Mouse (Mus musculus): ENCODE measurements at regions not wholly inside any gene's neighbourhood (a gene's known extent, or its start where the extent isn't known, plus 50 kb on each side); places are given as distances from the start of the nearest gene placed in this dataset.
A peak's percentile ranks its signal among the peaks of the same experiment; 100 is the strongest.

DNA sequence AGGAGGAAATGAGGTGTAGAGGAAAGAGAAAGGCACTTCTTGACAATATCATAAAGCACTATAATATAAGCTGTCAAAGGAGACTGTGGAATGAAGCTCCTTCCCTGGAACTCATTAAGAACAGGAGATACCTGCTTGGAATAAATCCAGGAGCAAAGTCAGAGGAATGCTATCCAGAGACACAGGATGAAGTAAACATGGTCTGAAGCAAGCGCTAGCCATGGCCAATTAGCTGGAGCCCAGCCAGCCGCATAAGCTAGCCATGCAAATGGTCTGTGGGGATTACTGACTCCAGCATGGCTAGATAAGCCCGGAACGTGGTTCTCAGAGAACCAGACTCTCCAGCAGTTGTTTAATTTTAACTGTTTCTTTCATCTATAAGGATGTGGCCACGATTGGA, 54.9 kb upstream of the Gpc3 start:
- no peak for ATAC-seq (ENCODE audit: poor library complexity, severe bottlenecking)

DNA sequence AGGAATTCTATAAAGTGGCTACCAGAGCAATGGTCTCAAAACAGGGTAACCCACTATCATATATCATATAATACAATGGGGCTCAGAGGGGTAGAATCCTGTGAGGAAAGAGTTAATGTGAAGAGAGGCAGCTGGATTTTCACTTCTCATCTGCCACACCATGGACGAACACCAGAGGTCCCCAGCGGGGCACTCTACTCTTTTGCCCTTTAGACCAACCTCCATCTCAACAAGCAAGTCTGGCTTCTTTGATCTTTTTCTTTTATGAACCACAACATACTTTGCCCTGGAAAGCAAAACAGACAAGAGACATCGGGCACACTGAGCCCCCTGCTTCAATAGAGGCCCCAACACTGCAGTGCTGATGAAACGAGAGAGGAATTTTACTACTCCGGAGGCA, 65.3 kb upstream of the Gpc3 start:
- peak; percentile 47; the same call in 1 of the 2 replicates for ATAC-seq (ENCODE audit: poor library complexity, severe bottlenecking)

DNA sequence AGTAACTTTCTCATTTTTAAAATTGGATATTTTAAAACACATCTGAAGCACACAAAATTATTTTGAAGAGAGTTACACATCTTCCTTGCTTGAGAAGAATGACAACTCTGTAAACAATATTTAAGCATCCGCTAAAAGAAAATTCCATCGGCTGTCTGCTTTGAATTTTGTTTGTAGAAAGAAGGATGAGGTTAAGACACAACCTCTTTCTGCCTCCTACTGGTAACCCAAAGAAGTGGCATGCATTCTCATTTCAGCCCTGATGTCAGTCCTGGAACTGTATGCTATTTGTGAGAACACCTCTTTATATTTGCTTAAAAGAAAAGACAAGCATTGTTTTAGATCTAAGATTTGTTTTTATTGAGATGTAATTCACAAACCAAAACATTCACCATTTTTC, 80.6 kb upstream of the Gpc3 start:
- no peak for ATAC-seq (ENCODE audit: poor library complexity, severe bottlenecking)

DNA sequence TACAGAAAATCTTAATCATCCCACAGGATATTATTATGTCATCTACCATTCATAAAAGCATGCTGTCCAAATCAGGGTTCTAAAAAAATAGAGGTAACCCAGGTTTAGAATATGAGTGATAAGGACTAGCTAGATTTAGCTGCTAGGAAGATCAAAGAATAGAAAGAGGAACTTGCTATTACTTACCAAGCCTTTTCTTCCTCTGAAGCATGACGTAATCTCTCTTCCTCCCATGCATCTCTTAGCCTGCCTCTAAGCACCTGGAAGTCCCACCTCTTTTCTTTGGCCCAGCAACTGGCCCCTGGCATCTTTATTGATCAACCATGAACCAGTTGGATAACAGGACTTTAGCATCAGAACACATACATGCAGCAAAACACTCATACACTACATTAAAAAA, 85.9 kb upstream of the Gpc3 start:
- ATAC-seq (ENCODE audit: poor library complexity, severe bottlenecking) = peak; percentile 33; the same call in 1 of the 2 replicates

DNA sequence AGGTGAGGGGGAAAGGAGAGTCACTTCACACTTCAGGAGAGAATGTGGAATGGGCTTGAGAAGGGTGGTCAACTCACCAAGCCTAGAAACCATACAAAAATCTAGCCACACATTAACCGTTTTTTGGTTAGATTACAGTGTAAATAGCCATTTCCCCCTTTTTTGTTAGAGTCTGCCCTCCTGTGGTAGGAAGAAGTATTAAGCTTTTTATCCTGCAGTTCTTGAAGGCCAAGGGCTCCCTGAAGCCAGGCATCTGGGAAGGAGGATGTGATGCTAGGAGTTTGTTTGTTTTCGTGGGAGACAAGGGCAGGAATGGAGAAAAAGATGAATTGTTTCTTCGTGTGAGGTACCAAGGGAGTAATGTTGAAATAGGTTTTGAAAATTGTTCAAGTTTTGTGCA, 73.5 kb upstream of the Ccdc160 start:
- no peak for ATAC-seq (ENCODE audit: poor library complexity, severe bottlenecking)

DNA sequence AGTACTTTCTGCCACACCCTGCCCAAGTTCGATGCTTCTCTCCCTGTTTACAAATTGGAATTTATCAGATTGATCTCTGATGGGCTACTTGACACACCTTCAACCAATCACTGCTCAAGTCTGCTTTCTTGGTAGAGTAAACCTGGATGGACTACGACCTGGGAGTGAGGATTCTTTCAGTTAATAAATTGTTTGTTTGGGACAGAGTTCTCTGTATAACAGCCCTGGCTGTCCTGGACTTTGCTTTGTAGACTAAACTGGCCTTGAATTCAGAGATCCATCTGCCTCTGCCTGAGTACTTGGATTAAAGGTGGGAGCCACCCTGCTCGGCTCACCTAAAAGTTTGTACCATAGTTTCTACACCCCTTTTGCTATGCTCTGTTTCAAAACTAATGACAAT, 52.9 kb upstream of the Ccdc160 start:
- ATAC-seq (ENCODE audit: poor library complexity, severe bottlenecking) = no peak

Measured in megakaryocyte, adult 5-6 weeks (primary cell).